Mouse (Mus musculus) embryo, embryonic 11.5 days (tissue): ENCODE results near the gene Mprip.
"Not testable (repeated sequence)": the region's sequence is repeated elsewhere in the genome, so short reads cannot be mapped to it uniquely, and the experiment has no call there.

ENCODE experiments used
- DNase-seq: peaks from one replicate; pipeline ENCODE4 v3.0.0-alpha.2; 2012; ENCODE audit warnings: low read depth, low spot score

Gene Mprip

GRCm38 (mm10) chr11:59707931-59708611 is 47.0 kb downstream of the Mprip start:
- DNase-seq = no peak

- DNase-seq = no peak
Observed at GRCm38 (mm10) chr11:59715424-59715840, 54.3 kb downstream of the Mprip start.

DNA sequence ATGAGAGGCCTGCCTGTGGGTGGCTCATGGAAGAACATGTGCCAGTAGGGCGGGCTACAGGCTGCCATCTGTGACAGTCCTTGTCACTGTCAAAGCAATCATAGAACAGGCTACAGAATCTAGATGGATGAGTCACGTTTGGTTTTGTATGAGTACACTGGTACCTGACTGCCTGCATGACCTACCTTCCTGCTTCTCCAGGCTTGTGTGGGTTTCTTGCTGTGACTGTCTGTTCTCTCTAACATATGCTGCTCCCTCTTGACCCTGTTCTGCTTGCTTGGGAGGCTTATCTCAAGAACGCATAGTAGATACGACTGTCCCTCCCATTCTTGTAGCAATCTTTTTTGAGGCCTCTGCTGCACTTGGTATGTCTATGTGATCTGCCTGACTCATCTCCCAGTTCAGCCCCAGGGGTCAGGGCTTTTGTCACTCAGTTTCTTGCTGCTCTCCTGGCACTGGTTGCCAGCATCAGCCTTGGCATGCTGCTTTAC is 56.7 kb downstream of the Mprip start:
- no peak for DNase-seq

DNA sequence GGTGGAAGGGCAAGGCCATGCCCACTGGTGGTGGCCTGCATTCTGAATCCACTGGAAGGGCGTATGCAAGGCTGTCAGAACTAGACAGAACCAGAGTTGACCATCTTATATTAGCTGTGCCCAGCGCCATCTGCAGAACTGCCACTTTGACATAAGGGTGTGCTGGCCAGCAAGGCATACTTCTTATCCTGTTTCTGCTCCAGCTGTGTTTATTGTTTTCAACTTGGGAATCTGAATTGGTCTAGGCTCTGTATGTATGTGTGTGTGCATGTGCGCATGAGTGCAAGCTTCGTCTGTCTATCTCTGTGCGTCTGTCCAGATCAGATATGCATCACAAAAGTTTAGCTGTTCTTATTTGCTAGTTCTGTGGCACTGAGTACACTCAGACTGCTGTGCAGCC is 58.1 kb downstream of the Mprip start:
- DNase-seq = no peak

- no peak for DNase-seq
Observed at GRCm38 (mm10) chr11:59721385-59721784, 60.3 kb downstream of the Mprip start.

- no peak for DNase-seq
Observed at GRCm38 (mm10) chr11:59727204-59727603, 66.1 kb downstream of the Mprip start.

- no peak for DNase-seq
Observed at GRCm38 (mm10) chr11:59731821-59732220, 70.7 kb downstream of the Mprip start.

DNA sequence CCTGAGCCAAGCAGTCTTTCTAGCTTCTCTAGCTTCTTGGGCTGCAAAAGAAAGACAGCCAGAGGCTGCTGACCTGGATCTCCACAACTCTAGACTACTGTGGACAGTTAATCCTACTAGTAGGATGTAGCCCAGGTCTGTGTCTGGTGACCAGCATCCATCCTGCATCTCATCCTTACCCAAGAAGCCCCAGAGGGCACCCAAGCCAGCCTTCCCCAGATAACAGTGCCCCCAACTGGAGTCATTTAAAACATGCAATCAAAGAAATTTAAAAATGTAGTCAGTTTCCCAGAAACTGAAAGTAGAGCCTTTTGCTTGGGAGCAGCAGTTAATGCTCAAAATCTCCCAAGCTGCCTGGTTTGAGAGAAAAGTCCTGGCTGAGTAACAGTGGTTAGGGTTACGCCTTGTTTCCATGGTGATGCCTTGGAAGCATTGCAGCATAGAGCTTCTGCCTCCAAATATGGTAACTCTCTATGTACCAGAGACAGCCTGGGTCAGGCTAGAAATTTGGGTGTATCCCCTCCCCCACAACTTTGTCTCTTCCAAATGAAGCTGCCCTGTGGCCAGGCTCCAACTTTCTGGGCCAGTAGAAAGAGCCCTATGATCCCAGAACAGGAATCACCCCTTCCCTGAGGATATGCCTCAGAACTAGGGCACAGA is 71.4 kb downstream of the Mprip start:
- DNase-seq = no peak

- not testable (repeated sequence) for DNase-seq
Observed at GRCm38 (mm10) chr11:59733600-59733999, 72.5 kb downstream of the Mprip start.

GRCm38 (mm10) chr11:59734335-59734734 is 73.2 kb downstream of the Mprip start:
- no peak for DNase-seq

DNA sequence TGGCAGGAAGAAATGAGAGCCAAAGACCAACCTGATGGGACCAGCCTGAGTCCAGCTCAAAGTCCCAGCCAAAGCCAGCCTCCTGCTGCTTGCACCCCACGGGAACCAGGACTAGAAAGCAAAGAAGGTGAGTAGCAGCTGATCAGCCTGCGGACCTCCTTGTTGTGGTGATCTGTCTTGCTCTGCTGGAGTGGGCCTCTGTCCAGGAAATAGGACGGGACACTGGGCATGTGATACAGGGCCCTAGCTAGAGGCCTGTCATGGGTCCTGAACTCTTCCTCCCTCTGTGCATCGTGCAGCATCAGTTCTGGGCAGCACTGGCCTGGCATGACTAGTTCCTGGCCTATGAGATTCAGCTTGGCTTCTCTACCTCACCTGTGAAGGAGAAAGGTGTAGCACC is 74.8 kb downstream of the Mprip start:
- not testable (repeated sequence) for DNase-seq

GRCm38 (mm10) chr11:59737250-59737649 is 76.1 kb downstream of the Mprip start:
- DNase-seq = no peak

DNA sequence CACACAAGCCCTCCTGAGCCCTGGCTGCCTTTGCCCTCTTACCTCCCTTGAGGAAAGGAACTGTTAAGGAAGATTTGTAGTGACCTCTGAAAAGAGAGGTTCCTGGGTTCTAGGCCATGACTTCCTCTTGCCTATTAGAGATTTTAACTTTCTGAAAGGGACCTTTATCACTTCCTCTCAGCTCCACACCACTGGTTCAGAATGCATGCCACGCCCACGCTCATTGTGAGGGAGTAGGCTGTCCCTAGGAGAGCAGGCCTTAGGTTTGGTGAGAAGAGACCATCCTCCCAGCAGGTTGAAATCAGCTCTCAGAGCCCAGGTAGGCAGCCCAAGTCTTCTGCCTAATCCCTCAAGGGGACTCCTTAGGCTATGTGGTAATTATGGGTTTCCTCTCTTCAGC is 78.9 kb downstream of the Mprip start:
- DNase-seq = no peak

DNA sequence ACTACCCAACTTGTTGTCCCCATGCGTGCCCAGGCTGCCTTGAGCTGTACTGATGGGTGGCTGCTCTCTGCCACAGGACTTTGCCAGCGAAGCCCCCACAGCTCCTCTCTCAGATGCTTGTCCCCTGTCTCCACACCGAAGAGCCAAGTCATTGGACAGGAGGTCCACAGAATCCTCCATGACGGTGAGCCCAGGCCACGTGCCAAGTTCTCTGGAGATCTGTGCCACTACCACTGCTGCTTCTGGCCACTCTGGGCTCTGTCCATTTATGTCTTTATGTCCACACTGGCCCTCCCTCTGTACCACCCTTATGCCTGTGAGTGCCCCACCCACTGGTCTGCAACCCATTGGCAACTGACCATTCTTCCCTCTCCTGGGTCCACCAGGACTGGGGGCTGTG is 80.8 kb downstream of the Mprip start:
- no peak for DNase-seq

- no peak for DNase-seq
Observed at GRCm38 (mm10) chr11:59743307-59743706, 82.2 kb downstream of the Mprip start.

DNA sequence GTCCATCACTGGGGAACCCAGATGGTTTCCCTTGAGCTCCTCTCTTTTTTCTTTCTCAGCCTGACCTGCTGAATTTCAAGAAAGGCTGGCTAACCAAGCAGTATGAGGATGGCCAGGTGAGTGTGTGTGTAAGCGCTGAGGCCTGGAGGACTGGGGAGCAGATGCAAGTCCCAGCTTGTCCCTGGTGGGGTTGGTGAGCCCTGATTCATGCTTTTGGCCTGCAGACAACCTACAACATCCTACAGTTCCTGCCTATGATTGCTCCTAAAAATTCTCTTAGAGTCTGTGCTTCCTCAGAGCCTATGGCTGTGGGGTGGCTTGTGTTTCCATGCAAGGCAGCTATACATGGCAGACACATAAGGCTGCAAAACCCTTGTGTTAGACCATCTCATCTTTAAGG is 82.6 kb downstream of the Mprip start:
- no peak for DNase-seq

GRCm38 (mm10) chr11:59744374-59744773 is 83.3 kb downstream of the Mprip start:
- DNase-seq = no peak

GRCm38 (mm10) chr11:59745851-59746250 is 84.7 kb downstream of the Mprip start:
- no peak for DNase-seq

GRCm38 (mm10) chr11:59746614-59747013 is 85.5 kb downstream of the Mprip start:
- peak; percentile 9 for DNase-seq

DNA sequence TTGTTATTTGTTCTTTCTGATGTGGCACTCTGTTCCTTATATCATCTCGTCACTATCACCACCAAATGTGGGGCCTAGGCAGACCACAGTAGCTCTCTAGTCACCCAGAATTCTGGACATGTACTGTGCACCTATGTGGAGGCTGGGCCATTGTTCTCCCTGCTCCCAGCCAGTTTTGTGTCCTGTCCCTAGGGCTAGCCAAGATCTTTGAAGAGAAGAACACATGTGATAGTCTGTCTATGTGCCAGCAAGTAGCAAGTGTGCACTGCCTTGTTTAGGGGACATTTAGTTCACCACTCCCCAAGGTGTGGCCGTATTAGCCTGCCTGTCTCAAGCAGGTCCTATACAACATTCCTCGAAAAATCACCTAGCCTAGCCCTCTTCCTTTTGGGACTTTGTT is 87.9 kb downstream of the Mprip start:
- no peak for DNase-seq

GRCm38 (mm10) chr11:59754504-59754903 is 93.4 kb downstream of the Mprip start:
- no peak for DNase-seq

- DNase-seq = no peak
Observed at GRCm38 (mm10) chr11:59756351-59756750, 95.2 kb downstream of the Mprip start.
